Mouse (Mus musculus): ENCODE results near the gene Gng7. TPM values are rescaled to one million over a fixed set of nuclear protein-coding genes. Genes with fewer than 3 reads are reported as not detected.
"Not testable (repeated sequence)": the region's sequence is repeated elsewhere in the genome, so short reads cannot be mapped to it uniquely, and the experiment has no call there.

Gng7 gene
- polyA plus RNA-seq (2014; fragmentation: Nextera tagmentation; extraction: Ambion mirVana): 1.8 and 2.1 TPM in 2 replicates

- WGBS: 10% methylated on average over 31 of the region's 31 CpGs
- Histone ChIP-seq H3K4me3 (ENCODE audit: low read depth, low read length) (peak within 1 kb of the TSS; percentile 25), H3K36me3 (ENCODE audit: control insufficient read depth, insufficient read depth, low read length) (no peaks in the 10 kb centered on the region), H3K27me3 (replicated peaks; ENCODE audit: control insufficient read depth, insufficient read depth, low read length) (0 out of 2 replicates have a peak, but pooled peaks cover 4% of the 10 kb centered on the region), H3K27ac (ENCODE audit: low read depth, low read length) (no peak within 1 kb of the TSS), H3K4me1 (replicated peaks; ENCODE audit: control insufficient read depth, insufficient read depth, low read length) (0 out of 2 replicates have a peak, but pooled peaks cover 4% of the 10 kb centered on the region), H3K9me3 (ENCODE audit: control insufficient read depth, low read length) (no peaks in the 10 kb centered on the region), H3K9ac (ENCODE audit: low read depth, low read length) (peak within 1 kb of the TSS; percentile 43), H3K4me2 (peak within 1 kb of the TSS; percentile 60)
- peak; percentile 95 for DNase-seq (ENCODE audit: low spot score)
- peak; percentile 99 for ATAC-seq (replicated peaks; ENCODE audit: low FRiP score)
Measured at GRCm38 (mm10) chr10:81014393-81015384, at the start of gene Gng7. Gene Gng7 (minus strand): TSS chr10:81014945.

DNA sequence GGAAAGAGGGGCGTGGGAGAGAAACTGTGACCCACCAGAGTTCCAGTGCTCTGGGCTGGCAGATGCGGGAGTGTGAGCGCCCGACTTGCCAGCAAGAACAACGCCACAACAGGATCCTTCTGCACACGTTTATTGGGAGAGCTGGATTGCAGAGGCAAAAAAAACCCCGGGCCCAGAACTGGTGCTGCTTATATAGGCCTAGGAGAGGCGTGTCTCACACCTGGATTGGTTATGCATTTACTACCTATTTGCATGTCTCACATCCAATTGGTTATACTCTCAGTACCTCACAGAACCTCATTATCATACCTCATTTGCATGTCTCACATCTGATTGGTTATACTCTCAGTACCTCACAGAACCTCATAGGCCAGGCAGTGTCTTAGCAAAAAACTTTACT, 49.8 kb upstream of the Gng7 start:
- not testable (repeated sequence) for H3K27me3 ChIP-seq (replicated peaks; ENCODE audit: control insufficient read depth, insufficient read depth, low read length); H3K9ac ChIP-seq (ENCODE audit: low read depth, low read length); H3K4me2 ChIP-seq; H3K36me3 ChIP-seq (ENCODE audit: control insufficient read depth, insufficient read depth, low read length); ATAC-seq (replicated peaks; ENCODE audit: low FRiP score); H3K4me3 ChIP-seq (ENCODE audit: low read depth, low read length); DNase-seq (ENCODE audit: low spot score); H3K27ac ChIP-seq (ENCODE audit: low read depth, low read length); H3K4me1 ChIP-seq (replicated peaks; ENCODE audit: control insufficient read depth, insufficient read depth, low read length); H3K9me3 ChIP-seq (ENCODE audit: control insufficient read depth, low read length)
- WGBS: 84% methylated on average over 8 of the region's 8 CpGs

- H3K4me2 ChIP-seq: no peak overlapping the region
- H3K27ac ChIP-seq (ENCODE audit: low read depth, low read length): no peak overlapping the region
- WGBS: 55% methylated on average over 4 of the region's 4 CpGs
- H3K9ac ChIP-seq (ENCODE audit: low read depth, low read length): no peak overlapping the region
- peaks cover 2% of the 10 kb centered on the region; the same call in 1 of the 2 replicates for H3K36me3 ChIP-seq (ENCODE audit: control insufficient read depth, insufficient read depth, low read length)
- no peaks in the 10 kb centered on the region for H3K9me3 ChIP-seq (ENCODE audit: control insufficient read depth, low read length)
- H3K4me3 ChIP-seq (ENCODE audit: low read depth, low read length): no peak overlapping the region
- ATAC-seq (replicated peaks; ENCODE audit: low FRiP score): no peak
- H3K27me3 ChIP-seq (replicated peaks; ENCODE audit: control insufficient read depth, insufficient read depth, low read length): no peaks in the 10 kb centered on the region
- DNase-seq (ENCODE audit: low spot score): no peak
- peaks cover 7% of the 10 kb centered on the region for H3K4me1 ChIP-seq (replicated peaks; ENCODE audit: control insufficient read depth, insufficient read depth, low read length)
Measured at GRCm38 (mm10) chr10:81062710-81063109, 48.0 kb upstream of the Gng7 start.

GRCm38 (mm10) chr10:81059603-81060543, 45.1 kb upstream of the Gng7 start, which contains the start of gene Sgta:
Gene Sgta (minus strand): TSS chr10:81060181.
- Histone ChIP-seq H3K9me3 (ENCODE audit: control insufficient read depth, low read length) (no peaks in the 10 kb centered on the region), H3K4me2 (peak within 1 kb of the TSS; percentile 91), H3K9ac (ENCODE audit: low read depth, low read length) (peak within 1 kb of the TSS; percentile 83), H3K4me1 (replicated peaks; ENCODE audit: control insufficient read depth, insufficient read depth, low read length) (peaks cover 7% of the 10 kb centered on the region), H3K36me3 (ENCODE audit: control insufficient read depth, insufficient read depth, low read length) (peaks cover 4% of the 10 kb centered on the region; the same call in 1 of the 2 replicates), H3K27ac (ENCODE audit: low read depth, low read length) (peak within 1 kb of the TSS; percentile 26; the same call in 1 of the 2 replicates), H3K27me3 (replicated peaks; ENCODE audit: control insufficient read depth, insufficient read depth, low read length) (no peaks in the 10 kb centered on the region), H3K4me3 (ENCODE audit: low read depth, low read length) (peak within 1 kb of the TSS; percentile 91)
- ATAC-seq (replicated peaks; ENCODE audit: low FRiP score) (peak; percentile 90), DNase-seq (ENCODE audit: low spot score) (peak; percentile 97)
- under 1% methylated on average over 48 of the region's 48 CpGs for whole genome bisulfite sequencing

GRCm38 (mm10) chr10:81058896-81059295, 44.2 kb upstream of the Gng7 start:
- ATAC-seq (replicated peaks; ENCODE audit: low FRiP score) (no peak), DNase-seq (ENCODE audit: low spot score) (no peak)
- peak overlapping the region; percentile 91 for H3K4me2 ChIP-seq
- peaks cover 7% of the 10 kb centered on the region for H3K4me1 ChIP-seq (replicated peaks; ENCODE audit: control insufficient read depth, insufficient read depth, low read length)
- H3K27me3 ChIP-seq (replicated peaks; ENCODE audit: control insufficient read depth, insufficient read depth, low read length): no peaks in the 10 kb centered on the region
- H3K27ac ChIP-seq (ENCODE audit: low read depth, low read length): no peak overlapping the region
- H3K9me3 ChIP-seq (ENCODE audit: control insufficient read depth, low read length): no peaks in the 10 kb centered on the region
- WGBS: 83% methylated on average over 6 of the region's 6 CpGs
- H3K4me3 ChIP-seq (ENCODE audit: low read depth, low read length): peak overlapping the region; percentile 91
- H3K36me3 ChIP-seq (ENCODE audit: control insufficient read depth, insufficient read depth, low read length): peaks cover 4% of the 10 kb centered on the region; the same call in 1 of the 2 replicates
- H3K9ac ChIP-seq (ENCODE audit: low read depth, low read length): peak overlapping the region; percentile 83

- ATAC-seq (replicated peaks; ENCODE audit: low FRiP score) (no peak), DNase-seq (ENCODE audit: low spot score) (no peak)
- H3K9ac ChIP-seq (ENCODE audit: low read depth, low read length): 0 out of 2 replicates have a peak overlapping the region, but pooled peaks have one; percentile 8
- H3K9me3 ChIP-seq (ENCODE audit: control insufficient read depth, low read length): no peaks in the 10 kb centered on the region
- 93% methylated on average over 23 of the region's 23 CpGs for WGBS
- H3K27ac ChIP-seq (ENCODE audit: low read depth, low read length): no peak overlapping the region
- no peak overlapping the region for H3K4me3 ChIP-seq (ENCODE audit: low read depth, low read length)
- no peak overlapping the region for H3K4me2 ChIP-seq
- H3K27me3 ChIP-seq (replicated peaks; ENCODE audit: control insufficient read depth, insufficient read depth, low read length): no peaks in the 10 kb centered on the region
- H3K36me3 ChIP-seq (ENCODE audit: control insufficient read depth, insufficient read depth, low read length): peaks cover 4% of the 10 kb centered on the region; the same call in 1 of the 2 replicates
- H3K4me1 ChIP-seq (replicated peaks; ENCODE audit: control insufficient read depth, insufficient read depth, low read length): peaks cover 7% of the 10 kb centered on the region
Measured at GRCm38 (mm10) chr10:81057406-81058130, 42.8 kb upstream of the Gng7 start.

DNA sequence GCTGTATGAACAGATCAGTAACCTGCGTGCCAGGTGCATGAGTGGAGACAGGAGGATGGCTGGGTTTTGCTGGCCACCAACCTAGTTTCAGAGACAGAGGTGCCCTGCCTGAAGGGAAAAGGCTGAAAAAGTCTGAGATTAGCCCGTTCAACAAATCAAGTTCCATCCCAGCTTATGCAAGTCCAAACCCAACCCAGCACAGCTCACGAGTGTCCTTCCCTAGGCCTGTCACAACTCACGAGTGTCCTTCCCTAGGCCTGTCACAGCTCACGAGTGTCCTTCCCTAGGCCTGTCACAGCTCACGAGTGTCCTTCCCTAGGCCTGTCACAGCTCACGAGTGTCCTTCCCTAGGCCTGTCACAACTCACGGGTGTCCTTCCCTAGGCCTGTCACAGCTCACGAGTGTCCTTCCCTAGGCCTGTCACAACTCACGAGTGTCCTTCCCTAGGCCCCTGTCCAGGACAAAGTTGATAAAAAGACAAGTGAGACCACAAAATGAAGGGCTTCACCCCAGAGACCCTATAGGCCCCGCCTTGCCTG, 41.1 kb upstream of the Gng7 start:
- H3K27ac ChIP-seq (ENCODE audit: low read depth, low read length); H3K9ac ChIP-seq (ENCODE audit: low read depth, low read length); H3K9me3 ChIP-seq (ENCODE audit: control insufficient read depth, low read length); DNase-seq (ENCODE audit: low spot score); H3K4me3 ChIP-seq (ENCODE audit: low read depth, low read length); ATAC-seq (replicated peaks; ENCODE audit: low FRiP score); H3K4me2 ChIP-seq; H3K27me3 ChIP-seq (replicated peaks; ENCODE audit: control insufficient read depth, insufficient read depth, low read length): not testable (repeated sequence)
- Histone ChIP-seq H3K36me3 (ENCODE audit: control insufficient read depth, insufficient read depth, low read length) (peaks cover 20% of the 10 kb centered on the region), H3K4me1 (replicated peaks; ENCODE audit: control insufficient read depth, insufficient read depth, low read length) (peaks cover 18% of the 10 kb centered on the region)
- 76% methylated on average over 11 of the region's 11 CpGs for WGBS

All from liver, embryonic 11.5 days (tissue).